Mouse (Mus musculus) embryonic facial prominence, embryonic 10.5 days (tissue): Measurements from ENCODE around the gene Abl1. TPM values are rescaled to one million over a fixed set of nuclear protein-coding genes. Genes with fewer than 3 reads are reported as not detected.

ENCODE experiments used
- DNase-seq: peaks from one replicate; pipeline ENCODE4 v3.0.0-alpha.2; 2017; ENCODE audit warnings: low spot score
- H3K27ac ChIP-seq: fragments of 300-500 bp; sonication (generic); replicated peaks from 2 replicates; pipeline ENCODE4 v1.5.1; 2016; ENCODE audit warnings: mild to moderate bottlenecking
- H3K27me3 ChIP-seq: fragments of 300-500 bp; sonication (generic); replicated peaks from 2 replicates; pipeline ENCODE4 v1.6.1; 2016; ENCODE audit warnings: low read depth, mild to moderate bottlenecking; ENCODE audit not compliant: poor library complexity, severe bottlenecking
- H3K36me3 ChIP-seq: fragments of 300-500 bp; sonication (generic); replicated peaks from 2 replicates; pipeline ENCODE4 v1.6.1; 2016; ENCODE audit warnings: mild to moderate bottlenecking, moderate library complexity
- H3K4me1 ChIP-seq: fragments of 300-500 bp; sonication (generic); 2 replicates; pipeline ENCODE4 v1.6.1; 2016
- H3K4me3 ChIP-seq: fragments of 300-500 bp; sonication (generic); 2 replicates; pipeline ENCODE4 v1.5.1; 2016; ENCODE audit warnings: mild to moderate bottlenecking, moderate library complexity
- H3K9me3 ChIP-seq: fragments of 300-500 bp; sonication (generic); 2 replicates; pipeline ENCODE4 v1.6.1; 2016; ENCODE audit warnings: mild to moderate bottlenecking
- WGBS: fragments of 180-500 bp; shearing (Covaris S2); methylation state at CpG from one replicate; pipeline ENCODE4 v1.1.7; 2016; 5-methylcytosine and 5-hydroxymethylcytosine counted together
- polyA plus RNA-seq: library from polyadenylated mRNA; unstranded; fragments of >200 nt; fragmentation: Nextera tagmentation; extraction: Ambion mirVana; gene quantifications from 2 replicates; pipeline ENCODE4 v1.2.1, GENCODE M21; 2016

The Abl1 gene
- polyA plus RNA-seq, 1 experiment from 2014 or later = 64.8 TPM

- Histone ChIP-seq H3K9me3 (no peaks in the 10 kb centered on the region), H3K4me3 (peak overlapping the region; percentile 36), H3K27me3 (no peaks in the 10 kb centered on the region), H3K27ac (peak overlapping the region; percentile 63), H3K4me1 (peaks cover 61% of the 10 kb centered on the region), H3K36me3 (peaks cover 42% of the 10 kb centered on the region)
- WGBS = 26% methylated on average over 7 of the region's 7 CpGs
- peak; percentile 72 for DNase-seq
Observed at GRCm38 (mm10) chr2:31770781-31771441, 82.7 kb downstream of the Abl1 start.

GRCm38 (mm10) chr2:31776479-31776878, 88.3 kb downstream of the Abl1 start:
- 0 out of 2 replicates have a peak, but pooled peaks cover 2% of the 10 kb centered on the region for H3K9me3 ChIP-seq
- H3K27me3 ChIP-seq = no peaks in the 10 kb centered on the region
- H3K4me3 ChIP-seq = no peak overlapping the region
- no peak for DNase-seq
- WGBS = 97% methylated on average over 3 of the region's 3 CpGs
- no peak overlapping the region for H3K27ac ChIP-seq
- peaks cover 11% of the 10 kb centered on the region for H3K4me1 ChIP-seq
- peaks cover 87% of the 10 kb centered on the region for H3K36me3 ChIP-seq

GRCm38 (mm10) chr2:31779258-31779657, 91.1 kb downstream of the Abl1 start:
- no peak for DNase-seq
- no peaks in the 10 kb centered on the region for H3K27me3 ChIP-seq
- H3K27ac ChIP-seq = no peak overlapping the region
- no peaks in the 10 kb centered on the region for H3K4me1 ChIP-seq
- 94% methylated on average over 2 of the region's 2 CpGs for WGBS
- H3K4me3 ChIP-seq = no peak overlapping the region
- peaks cover 100% of the 10 kb centered on the region for H3K36me3 ChIP-seq
- H3K9me3 ChIP-seq = 0 out of 2 replicates have a peak, but pooled peaks cover 2% of the 10 kb centered on the region

GRCm38 (mm10) chr2:31782958-31783602, 94.9 kb downstream of the Abl1 start:
- no peaks in the 10 kb centered on the region for H3K9me3 ChIP-seq
- no peaks in the 10 kb centered on the region for H3K4me1 ChIP-seq
- H3K4me3 ChIP-seq = no peak overlapping the region
- H3K27ac ChIP-seq = no peak overlapping the region
- WGBS = 77% methylated on average over 8 of the region's 8 CpGs
- no peaks in the 10 kb centered on the region for H3K27me3 ChIP-seq
- no peak for DNase-seq
- peaks cover 100% of the 10 kb centered on the region for H3K36me3 ChIP-seq

GRCm38 (mm10) chr2:31785074-31785473, 96.9 kb downstream of the Abl1 start:
- Histone ChIP-seq H3K4me3 (no peak overlapping the region), H3K36me3 (peaks cover 100% of the 10 kb centered on the region), H3K27ac (no peak overlapping the region), H3K4me1 (no peaks in the 10 kb centered on the region), H3K9me3 (no peaks in the 10 kb centered on the region), H3K27me3 (no peaks in the 10 kb centered on the region)
- WGBS = 50% methylated on average over 9 of the region's 9 CpGs
- DNase-seq = peak; percentile 71

- Histone ChIP-seq H3K27me3 (no peaks in the 10 kb centered on the region), H3K9me3 (no peaks in the 10 kb centered on the region), H3K4me1 (no peaks in the 10 kb centered on the region), H3K4me3 (no peak overlapping the region), H3K27ac (no peak overlapping the region), H3K36me3 (peaks cover 100% of the 10 kb centered on the region)
- WGBS = 27% methylated on average over 7 of the region's 7 CpGs
- peak; percentile 85 for DNase-seq
Observed at GRCm38 (mm10) chr2:31787029-31787428, 98.9 kb downstream of the Abl1 start.

GRCm38 (mm10) chr2:31788227-31788626, 100.1 kb downstream of the Abl1 start:
- 82% methylated on average over 3 of the region's 3 CpGs for WGBS
- Histone ChIP-seq H3K4me3 (no peak overlapping the region), H3K4me1 (no peaks in the 10 kb centered on the region), H3K9me3 (no peaks in the 10 kb centered on the region), H3K27me3 (no peaks in the 10 kb centered on the region), H3K36me3 (peaks cover 100% of the 10 kb centered on the region), H3K27ac (no peak overlapping the region)
- DNase-seq = no peak

GRCm38 (mm10) chr2:31789215-31789614, 101.0 kb downstream of the Abl1 start:
- Histone ChIP-seq H3K9me3 (no peaks in the 10 kb centered on the region), H3K4me1 (no peaks in the 10 kb centered on the region), H3K27ac (no peak overlapping the region), H3K36me3 (peaks cover 100% of the 10 kb centered on the region), H3K27me3 (no peaks in the 10 kb centered on the region), H3K4me3 (no peak overlapping the region)
- no peak for DNase-seq
- 85% methylated on average over 2 of the region's 2 CpGs for WGBS

- H3K27me3 ChIP-seq = no peaks in the 10 kb centered on the region
- no peaks in the 10 kb centered on the region for H3K4me1 ChIP-seq
- H3K4me3 ChIP-seq = no peak overlapping the region
- H3K36me3 ChIP-seq = peaks cover 100% of the 10 kb centered on the region
- 92% methylated on average over 13 of the region's 13 CpGs for WGBS
- no peak for DNase-seq
- no peak overlapping the region for H3K27ac ChIP-seq
- H3K9me3 ChIP-seq = no peaks in the 10 kb centered on the region
Observed at GRCm38 (mm10) chr2:31790728-31791251, 102.6 kb downstream of the Abl1 start.

- Histone ChIP-seq H3K4me1 (no peaks in the 10 kb centered on the region), H3K36me3 (peaks cover 100% of the 10 kb centered on the region), H3K4me3 (no peak overlapping the region), H3K9me3 (no peaks in the 10 kb centered on the region), H3K27ac (no peak overlapping the region), H3K27me3 (no peaks in the 10 kb centered on the region)
- WGBS = 93% methylated on average over 8 of the region's 8 CpGs
- DNase-seq = no peak
Observed at GRCm38 (mm10) chr2:31791260-31791659, 103.1 kb downstream of the Abl1 start.

- H3K9me3 ChIP-seq = no peaks in the 10 kb centered on the region
- no peak for DNase-seq
- peaks cover 100% of the 10 kb centered on the region for H3K36me3 ChIP-seq
- WGBS = 85% methylated on average over 6 of the region's 6 CpGs
- no peak overlapping the region for H3K4me3 ChIP-seq
- H3K27ac ChIP-seq = no peak overlapping the region
- H3K4me1 ChIP-seq = no peaks in the 10 kb centered on the region
- H3K27me3 ChIP-seq = no peaks in the 10 kb centered on the region
Observed at GRCm38 (mm10) chr2:31792611-31793010, 104.4 kb downstream of the Abl1 start.

- WGBS = 86% methylated on average over 3 of the region's 3 CpGs
- peaks cover 100% of the 10 kb centered on the region for H3K36me3 ChIP-seq
- H3K27me3 ChIP-seq = no peaks in the 10 kb centered on the region
- no peaks in the 10 kb centered on the region for H3K9me3 ChIP-seq
- no peak for DNase-seq
- H3K4me1 ChIP-seq = 0 out of 2 replicates have a peak, but pooled peaks cover 9% of the 10 kb centered on the region
- H3K27ac ChIP-seq = no peak overlapping the region
- H3K4me3 ChIP-seq = no peak overlapping the region
Observed at GRCm38 (mm10) chr2:31796943-31797342, 108.8 kb downstream of the Abl1 start.

GRCm38 (mm10) chr2:31801416-31801815, 113.2 kb downstream of the Abl1 start:
- DNase-seq = no peak
- Histone ChIP-seq H3K9me3 (no peaks in the 10 kb centered on the region), H3K27me3 (no peaks in the 10 kb centered on the region), H3K4me3 (no peak overlapping the region), H3K36me3 (peaks cover 92% of the 10 kb centered on the region), H3K27ac (no peak overlapping the region), H3K4me1 (peaks cover 23% of the 10 kb centered on the region)
- WGBS = 95% methylated on average over 9 of the region's 9 CpGs
